ENCODE assay signal across 21 mouse cellular contexts in genomic region chr2:17390513-17391200, GRCm38 (mm10).
DNase-seq lines count a peak whose midpoint lies in the region; ATAC-seq and TF ChIP-seq lines count a peak whose summit lies in the region.
"Had no signal": no experiment of that assay in that cellular context is flagged by ENCODE, and none has a peak within 500 bp of the region (broad histone marks: within the 10 kb centered on the region; RNA-seq: fewer than 3 reads in every experiment).

No protein-coding gene starts in this region.

- peaks cover 0 to 24% of the 10 kb centered on the region in 2 experiments for H3K36me3 ChIP-seq in CH12.LX (replicated peaks in 1 of 2; ENCODE audit: control insufficient read depth in 1 of 2, insufficient read depth in 1 of 2, low read length in 1 of 2)
- H3K36me3 ChIP-seq: midbrain, embryonic 15.5 days had no signal

- TF ChIP-seq RAD21 in CH12.LX (IDR thresholded peaks at IDR 0.05; ENCODE audit: low read depth, low read length): no peak; the same call in 1 of the 2 replicates

- TF ChIP-seq POLR2A in CH12.LX (IDR thresholded peaks at IDR 0.05; ENCODE audit: low read depth, low read length): no peak

- peak overlapping the region; percentile 41 to 52 (median 50) for H3K4me3 ChIP-seq in CH12.LX (replicated peaks in 1 of 3; ENCODE audit: low read depth in 2 of 3, low read length in 2 of 3, poor library complexity in 1 of 3)
- H3K4me3 ChIP-seq: forebrain, embryonic 13.5 days; heart, embryonic 15.5 days; layer of hippocampus, adult 2 months; midbrain, embryonic 15.5 days had no signal

- H3K27me3 ChIP-seq in CH12.LX (replicated peaks): no peaks in the 10 kb centered on the region
- H3K27me3 ChIP-seq: forebrain, embryonic 13.5 days; heart, embryonic 15.5 days; midbrain, embryonic 15.5 days; Patski had no signal

- no peaks in the 10 kb centered on the region for H3K79me2 ChIP-seq in CH12.LX (replicated peaks; ENCODE audit: control insufficient read depth, extremely low read depth, insufficient read depth, poor library complexity, severe bottlenecking)

- peak; percentile 15 to 19 for DNase-seq in B cell, adult 2 months
- DNase-seq in CH12.LX (ENCODE audit: extremely low read depth): peak; percentile 80
- DNase-seq in thymus, postnatal 14 days: peak; percentile 73
- no peak for DNase-seq in Muller cell, postnatal 12 days (ENCODE audit: inconsistent ontology term)
- DNase-seq in natural killer cell, adult 2 months (ENCODE audit: low spot score in 2 of 2): no peak
- DNase-seq in lung, postnatal 36 days: no peak
- no peak for DNase-seq in kidney, postnatal 4 days
- DNase-seq: adrenal gland, adult 8-10 months; cerebellum, adult 11-12 months; cerebellum, postnatal 14 days; kidney, adult 18-20 months; kidney, postnatal 10 days; layer of hippocampus, postnatal 36 days had no signal

- peak overlapping the region; percentile 90 for H3K4me2 ChIP-seq in CH12.LX (ENCODE audit: insufficient read depth, low read depth, poor library complexity, severe bottlenecking)
- H3K4me2 ChIP-seq: forebrain, embryonic 13.5 days; heart, embryonic 15.5 days; midbrain, embryonic 15.5 days had no signal

- dilution Hi-C loops in CH12.LX (cut with MboI; ENCODE audit: extremely low pct_ligation_motif_present, extremely low pct_unique_long_range_greater_than_20kb, low sequenced_read_pairs): no loop called here

- in situ Hi-C loops in CH12.LX (cut with MboI; ENCODE audit: low pct_ligation_motif_present, low pct_unique_long_range_greater_than_20kb, low sequenced_read_pairs): loop anchor here (25.0 kb wide), 1 partner anchor 178 kb away; no protein-coding TSS in a partner anchor

- H3K27ac ChIP-seq in CH12.LX (ENCODE audit: insufficient read depth, low read depth): peak overlapping the region; percentile 52
- H3K27ac ChIP-seq: forebrain, embryonic 13.5 days; heart, embryonic 15.5 days; layer of hippocampus, adult 2 months; macrophage; midbrain, embryonic 15.5 days had no signal

- TF ChIP-seq EP300 in CH12.LX (IDR thresholded peaks at IDR 0.05; ENCODE audit: low read length): peak; percentile 85

- peaks cover 2% of the 10 kb centered on the region for H3K9me3 ChIP-seq in CH12.LX (replicated peaks; ENCODE audit: low read length)
- H3K9me3 ChIP-seq: forebrain, embryonic 13.5 days; heart, embryonic 15.5 days; midbrain, embryonic 15.5 days had no signal

- no peak overlapping the region; the same call in 1 of the 2 replicates for H3K9ac ChIP-seq in CH12.LX (ENCODE audit: insufficient read depth, low read depth)
- H3K9ac ChIP-seq: forebrain, embryonic 13.5 days; heart, embryonic 15.5 days; midbrain, embryonic 15.5 days had no signal

- ATAC-seq in neutrophil, adult 5-6 weeks (ENCODE audit: extremely low read depth, insufficient number of reproducible peaks, low FRiP score, poor library complexity, severe bottlenecking): peak; percentile 48; the same call in 1 of the 2 replicates
- ATAC-seq: forebrain, embryonic 13.5 days; hindbrain, embryonic 16.5 days; midbrain, embryonic 15.5 days; Patski had no signal

- H3K4me1 ChIP-seq in CH12.LX (ENCODE audit: control insufficient read depth in 1 of 2, insufficient read depth in 2 of 2): peaks cover 9 to 64% of the 10 kb centered on the region in 2 experiments; a peak in 3 of 4 replicates
- H3K4me1 ChIP-seq: forebrain, embryonic 13.5 days; heart, embryonic 15.5 days; midbrain, embryonic 15.5 days had no signal

- TF ChIP-seq CTCF in CH12.LX (conservative IDR thresholded peaks at IDR 0.05 in 1 of 2, IDR thresholded peaks at IDR 0.05 in 1 of 2; ENCODE audit: low read depth in 2 of 2, low read length in 2 of 2): no peak

TF ChIP-seq in CH12.LX, 34 proteins besides CTCF, POLR2A, EP300 and RAD21:
- 0 out of 2 replicates have a peak, but pooled peaks have one; percentile 79 for TF ChIP-seq RCOR1 (conservative IDR thresholded peaks at IDR 0.05; ENCODE audit: low read depth, low read length)
- peak; percentile 73 for TF ChIP-seq BHLHE40 (IDR thresholded peaks at IDR 0.05; ENCODE audit: low read depth, low read length)
- no peak for TF ChIP-seq USF2 (conservative IDR thresholded peaks at IDR 0.05; ENCODE audit: low read depth, low read length)
- peak; percentile 86; the same call in 1 of the 2 replicates for TF ChIP-seq MEF2A (IDR thresholded peaks at IDR 0.05; ENCODE audit: borderline replicate concordance, low read depth, low read length)
- peak; percentile 40; the same call in 1 of the 2 replicates for TF ChIP-seq JUN (IDR thresholded peaks at IDR 0.05; ENCODE audit: insufficient read depth, low read depth, low read length)
- TF ChIP-seq CHD1 (IDR thresholded peaks at IDR 0.05; ENCODE audit: low read depth, low read length): peak; percentile 75
- 0 out of 2 replicates have a peak, but pooled peaks have one; percentile 23 for TF ChIP-seq MAZ (IDR thresholded peaks at IDR 0.05; ENCODE audit: low read depth, low read length)
- no peak for TF ChIP-seq SMC3 (IDR thresholded peaks at IDR 0.05; ENCODE audit: low read depth, low read length)
- TF ChIP-seq MYC (IDR thresholded peaks at IDR 0.05; ENCODE audit: low read depth, low read length): peak; percentile 77; the same call in 1 of the 2 replicates
- no peak for TF ChIP-seq NRF1 (IDR thresholded peaks at IDR 0.05; ENCODE audit: low read depth, low read length)
- peak; percentile 49 for TF ChIP-seq HCFC1 (IDR thresholded peaks at IDR 0.05; ENCODE audit: low read depth, low read length)
- peak; percentile 84 for TF ChIP-seq TCF12 (IDR thresholded peaks at IDR 0.05; ENCODE audit: low read depth, low read length)
- TF ChIP-seq USF1 (IDR thresholded peaks at IDR 0.05; ENCODE audit: low read depth, low read length): no peak
- peak; percentile 25; the same call in 1 of the 2 replicates for TF ChIP-seq ZMIZ1 (IDR thresholded peaks at IDR 0.05; ENCODE audit: low read depth, low read length)
- no peak for TF ChIP-seq KAT2A (IDR thresholded peaks at IDR 0.05; ENCODE audit: insufficient replicate concordance, low read length)
- peak; percentile 63; the same call in 1 of the 2 replicates for TF ChIP-seq E2F4 (IDR thresholded peaks at IDR 0.05; ENCODE audit: insufficient replicate concordance, low read depth, low read length)
- peak; percentile 91 for TF ChIP-seq SIN3A (IDR thresholded peaks at IDR 0.05; ENCODE audit: low read length)
- peak; percentile 75; the same call in 1 of the 2 replicates for TF ChIP-seq MXI1 (IDR thresholded peaks at IDR 0.05; ENCODE audit: low read depth, low read length)
- TF ChIP-seq CHD2 (IDR thresholded peaks at IDR 0.05; ENCODE audit: low read length): peak; percentile 62
- TF ChIP-seq MAX (IDR thresholded peaks at IDR 0.05; ENCODE audit: low read length): peak; percentile 77
- peak; percentile 89 for TF ChIP-seq ETS1 (conservative IDR thresholded peaks at IDR 0.05; ENCODE audit: low read depth, low read length)
- TF ChIP-seq JUND (conservative IDR thresholded peaks at IDR 0.05; ENCODE audit: low read depth, low read length): peak; percentile 49; the same call in 1 of the 2 replicates
- TF ChIP-seq IRF4 (IDR thresholded peaks at IDR 0.05; ENCODE audit: low read depth, low read length): peak; percentile 70; the same call in 1 of the 2 replicates

Comparison
In these comparisons a context has a peak if more than half of its experiments do, and no peak if none do; other contexts are left out.
1. DNase-seq: peak in B cell, adult 2 months (2 of 2), CH12.LX (single experiment) and thymus, postnatal 14 days (single experiment); none in Muller cell, postnatal 12 days (single experiment), natural killer cell, adult 2 months (0 of 2), lung, postnatal 36 days (single experiment) and kidney, postnatal 4 days (0 of 2).